Mouse (Mus musculus): ENCODE results near the gene Cc2d2b. TPM values are rescaled to one million over a fixed set of nuclear protein-coding genes. Genes with fewer than 3 reads are reported as not detected.

Cc2d2b gene
- total RNA-seq, 1 experiment from 2014 or later: 4.7 TPM

DNA sequence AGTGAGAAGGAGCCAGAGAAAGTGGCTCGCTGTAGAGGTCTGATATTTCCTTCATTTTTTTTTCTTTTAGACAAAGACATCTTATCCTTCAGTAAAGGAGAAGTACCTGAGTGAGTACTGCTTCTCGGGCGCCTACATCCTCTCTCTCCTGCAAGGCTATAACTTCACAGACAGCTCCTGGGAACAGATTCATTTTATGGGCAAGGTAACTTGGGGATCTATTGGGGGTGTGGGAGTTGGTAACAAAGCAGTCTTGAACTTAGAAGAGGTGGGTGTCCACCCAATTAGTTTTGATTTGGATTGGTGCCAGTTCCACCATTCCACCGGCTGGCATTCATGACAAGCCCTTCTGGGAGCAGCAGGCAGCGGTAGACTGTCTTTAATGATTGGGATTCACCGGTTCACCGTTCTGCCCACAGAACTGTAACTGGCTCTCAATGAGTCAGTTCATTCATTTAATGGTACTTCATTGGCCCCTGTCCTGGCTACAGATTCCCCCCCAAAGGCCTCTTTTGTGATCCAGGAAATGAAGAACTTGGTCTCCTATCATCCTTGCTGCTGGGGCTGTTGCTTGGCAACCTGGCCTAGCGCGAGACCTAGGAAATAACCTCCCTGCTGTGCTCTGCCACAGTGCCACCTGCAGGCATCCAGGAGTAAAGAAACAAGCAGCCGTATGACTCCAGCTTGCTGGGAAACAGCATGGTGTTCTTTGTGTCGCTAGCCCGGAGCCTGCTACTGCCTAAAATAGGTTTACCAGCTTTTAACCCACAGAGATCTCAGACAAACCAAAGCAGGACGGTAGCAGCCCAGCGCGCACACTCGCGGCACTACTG is 11.7 kb upstream of the Cc2d2b start:
- peak; percentile 97 to 98 for ATAC-seq (replicated peaks in 1 of 2; ENCODE audit: insufficient read depth in 1 of 2, low FRiP score in 2 of 2, low TSS enrichment in 1 of 2, low read depth in 1 of 2, poor library complexity in 2 of 2, severe bottlenecking in 2 of 2)

DNA sequence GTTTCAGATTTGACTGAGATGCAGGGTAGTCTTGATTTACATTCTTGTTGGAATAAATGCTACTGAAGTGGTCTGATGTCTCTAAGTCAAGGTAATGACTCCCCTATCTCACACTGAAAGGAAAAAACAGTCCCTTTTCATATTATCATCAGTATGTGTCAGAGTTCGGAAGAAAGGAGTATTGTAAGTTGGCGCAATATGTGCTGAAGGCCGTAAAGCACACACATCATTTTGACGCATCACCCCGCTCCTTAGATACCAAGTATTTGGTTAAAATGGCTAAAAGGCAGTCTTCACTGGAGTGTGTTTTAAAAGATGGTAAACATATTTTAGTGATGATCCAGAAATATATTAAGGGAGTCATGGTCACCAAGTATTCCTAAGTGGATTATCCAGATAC is 10.9 kb upstream of the Cc2d2b start:
- no peak for ATAC-seq (replicated peaks in 1 of 2; ENCODE audit: insufficient read depth in 1 of 2, low FRiP score in 2 of 2, low TSS enrichment in 1 of 2, low read depth in 1 of 2, poor library complexity in 2 of 2, severe bottlenecking in 2 of 2)

DNA sequence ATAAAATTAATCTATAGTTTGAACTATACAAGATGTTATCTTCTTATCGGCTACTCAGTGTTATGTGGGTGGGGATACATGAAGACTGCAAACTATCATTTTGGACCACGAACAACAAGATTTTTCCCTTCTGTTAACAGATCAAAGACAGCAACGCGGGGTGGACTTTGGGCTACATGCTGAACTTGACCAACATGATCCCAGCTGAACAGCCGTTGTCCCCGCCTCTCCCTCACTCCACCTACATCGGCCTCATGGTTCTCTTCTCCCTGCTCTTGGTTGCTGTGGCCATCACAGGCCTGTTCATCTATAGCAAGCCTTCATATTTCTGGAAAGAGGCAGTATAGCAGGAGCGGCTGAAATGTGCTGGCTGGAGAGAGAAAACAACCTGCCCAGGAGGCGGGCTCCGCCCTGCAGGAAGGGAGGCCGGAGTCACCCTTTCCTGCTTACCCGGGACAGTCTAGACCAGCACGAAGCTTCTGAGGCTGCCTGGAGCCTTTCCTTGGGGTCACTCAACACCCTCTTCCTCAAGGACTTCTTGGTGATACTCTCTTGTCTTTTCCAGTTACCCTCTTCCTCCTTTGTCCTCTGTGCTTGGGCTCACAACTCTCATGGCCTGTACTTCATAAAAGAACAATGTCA is 9.7 kb upstream of the Cc2d2b start:
- no peak for ATAC-seq (replicated peaks in 1 of 2; ENCODE audit: insufficient read depth in 1 of 2, low FRiP score in 2 of 2, low TSS enrichment in 1 of 2, low read depth in 1 of 2, poor library complexity in 2 of 2, severe bottlenecking in 2 of 2)

DNA sequence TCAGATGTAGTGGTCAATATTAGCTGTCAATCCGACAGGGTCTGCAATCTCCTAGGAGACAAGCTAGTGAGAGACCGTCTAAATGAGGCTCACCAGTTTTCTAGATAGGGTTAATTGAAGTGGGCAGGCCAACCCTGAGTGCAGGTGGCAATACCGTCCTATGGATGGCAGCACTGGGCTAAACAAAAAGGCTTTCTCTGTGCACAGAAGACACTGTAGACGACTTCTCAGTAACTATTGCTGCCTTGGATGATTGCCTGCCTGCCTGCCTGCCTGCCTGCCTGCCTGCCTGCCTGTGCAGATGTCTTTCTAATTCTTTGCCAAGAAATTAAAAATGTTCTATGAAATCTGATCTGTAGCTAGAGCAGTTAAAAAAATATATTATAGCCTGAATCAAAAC is 1.9 kb upstream of the Cc2d2b start:
- ATAC-seq (replicated peaks in 1 of 2; ENCODE audit: insufficient read depth in 1 of 2, low FRiP score in 2 of 2, low TSS enrichment in 1 of 2, low read depth in 1 of 2, poor library complexity in 2 of 2, severe bottlenecking in 2 of 2): no peak

DNA sequence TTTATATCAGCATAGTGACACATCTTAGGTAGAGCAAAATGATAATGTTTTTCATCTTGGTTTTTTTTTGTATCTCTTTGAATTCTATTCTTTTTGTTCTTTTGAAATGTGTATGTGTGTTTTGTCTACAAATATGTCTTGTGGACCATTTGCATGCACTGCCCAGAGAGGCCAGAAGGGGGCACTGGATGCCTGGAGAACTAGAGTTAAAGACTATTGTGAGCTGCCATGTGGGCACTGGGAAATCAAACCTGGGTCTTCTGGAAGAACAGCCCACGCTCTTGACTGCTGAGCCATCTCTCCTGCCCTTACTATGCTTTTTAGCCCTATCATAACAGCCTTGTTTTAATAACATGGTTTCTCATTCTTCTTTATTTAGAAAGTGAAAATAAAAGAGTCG is 5.8 kb downstream of the Cc2d2b start:
- peak; percentile 62 to 71; a peak in 3 of 4 replicates for ATAC-seq (replicated peaks in 1 of 2; ENCODE audit: insufficient read depth in 1 of 2, low FRiP score in 2 of 2, low TSS enrichment in 1 of 2, low read depth in 1 of 2, poor library complexity in 2 of 2, severe bottlenecking in 2 of 2)

DNA sequence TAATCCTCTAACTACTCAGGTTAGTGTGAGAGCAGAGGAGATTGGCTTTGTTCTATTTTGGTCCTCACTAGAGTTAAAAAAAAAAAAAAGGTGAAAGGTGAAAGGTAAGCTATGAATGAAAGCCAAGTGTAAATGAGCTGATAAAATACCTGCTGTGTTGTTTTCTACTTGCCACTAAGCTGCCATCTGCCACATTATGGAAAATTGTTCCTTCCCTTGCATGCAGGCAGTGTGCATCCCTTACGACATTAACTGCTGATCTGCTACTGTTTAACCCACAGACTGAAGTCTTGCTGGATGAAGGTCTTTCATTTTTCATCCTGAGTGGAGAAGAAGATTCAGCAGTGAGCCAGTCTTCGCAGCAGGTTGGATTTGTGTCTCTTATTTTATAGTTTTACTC is 11.5 kb downstream of the Cc2d2b start:
- no peak for ATAC-seq (replicated peaks in 1 of 2; ENCODE audit: insufficient read depth in 1 of 2, low FRiP score in 2 of 2, low TSS enrichment in 1 of 2, low read depth in 1 of 2, poor library complexity in 2 of 2, severe bottlenecking in 2 of 2)

DNA sequence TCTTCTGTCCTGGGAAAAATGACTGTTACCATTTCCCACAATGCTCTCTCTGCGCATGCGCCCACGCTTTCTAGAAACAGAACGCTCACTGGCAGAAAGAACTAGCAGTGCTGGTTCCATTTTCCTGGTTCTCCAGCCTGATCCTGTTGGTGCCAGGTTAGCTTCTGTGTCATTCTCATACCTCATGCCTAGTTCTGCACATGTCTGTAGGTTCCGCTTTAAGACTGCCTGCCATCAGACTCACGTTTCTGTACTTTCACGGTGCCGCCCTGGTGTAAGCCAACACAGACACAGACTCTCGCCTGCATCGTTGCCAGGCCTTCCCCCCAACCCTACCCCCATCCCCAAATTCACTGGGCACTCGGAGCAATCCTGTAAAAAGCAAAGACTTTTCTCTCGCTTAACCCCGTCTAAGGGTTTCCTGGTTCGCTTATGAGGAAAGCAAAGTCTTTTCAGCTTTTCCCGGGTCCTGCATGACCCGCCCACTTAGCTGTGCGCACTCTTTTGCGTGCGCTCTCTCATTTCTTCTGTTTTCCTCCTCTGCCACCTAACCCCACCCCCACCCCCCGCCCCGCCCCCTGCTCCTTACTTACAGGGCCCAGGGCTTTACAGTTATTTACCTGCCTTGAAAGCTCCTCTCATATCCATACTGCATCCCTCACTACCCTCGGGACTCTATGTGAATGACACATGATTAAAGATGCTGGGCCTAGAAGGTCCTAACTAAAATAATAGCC is 13.6 kb downstream of the Cc2d2b start:
- ATAC-seq (replicated peaks in 1 of 2; ENCODE audit: insufficient read depth in 1 of 2, low FRiP score in 2 of 2, low TSS enrichment in 1 of 2, low read depth in 1 of 2, poor library complexity in 2 of 2, severe bottlenecking in 2 of 2): peak in 1 of 2 experiments; percentile 32; a peak in 1 of 4 replicates

DNA sequence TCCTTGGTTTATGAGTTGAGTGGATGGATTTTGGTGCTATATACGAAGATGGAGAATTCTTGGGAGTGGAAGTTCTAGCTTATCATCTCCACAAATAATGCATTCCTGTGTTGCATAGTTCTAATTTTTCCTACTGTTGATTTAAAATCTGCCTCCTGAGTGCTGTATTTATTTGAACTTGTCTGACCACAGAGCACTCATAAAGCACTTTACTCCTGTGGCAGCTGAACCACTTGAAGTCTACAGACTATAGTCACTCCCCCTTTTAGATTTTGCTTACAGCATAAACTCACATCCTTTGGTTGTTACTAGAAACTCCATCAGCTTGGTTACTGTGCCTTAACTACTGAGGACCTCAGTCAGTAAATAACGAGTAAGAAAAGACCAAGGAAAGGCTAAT is 18.6 kb downstream of the Cc2d2b start:
- ATAC-seq (replicated peaks in 1 of 2; ENCODE audit: insufficient read depth in 1 of 2, low FRiP score in 2 of 2, low TSS enrichment in 1 of 2, low read depth in 1 of 2, poor library complexity in 2 of 2, severe bottlenecking in 2 of 2): no peak

DNA sequence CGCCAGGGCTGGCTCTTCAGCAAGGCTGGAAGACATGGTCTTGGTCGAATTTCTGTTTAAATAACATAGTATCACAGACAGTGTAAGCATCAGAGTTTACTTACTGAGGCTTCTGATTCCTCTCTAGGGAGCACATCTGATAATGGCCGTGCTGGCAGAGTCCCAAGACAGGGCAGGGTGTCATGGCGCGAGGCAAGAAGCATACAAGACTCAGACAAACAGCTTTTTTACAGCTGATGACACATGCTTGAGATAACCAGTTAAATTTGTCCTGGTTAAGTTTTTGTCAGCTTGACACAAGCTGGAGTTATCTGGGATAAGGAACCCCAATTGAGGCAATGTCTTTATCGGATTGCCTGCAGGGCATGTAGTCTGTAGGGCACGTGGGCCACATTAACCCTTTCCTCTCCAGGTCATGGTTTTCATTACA is 20.8 kb downstream of the Cc2d2b start:
- ATAC-seq (replicated peaks in 1 of 2; ENCODE audit: insufficient read depth in 1 of 2, low FRiP score in 2 of 2, low TSS enrichment in 1 of 2, low read depth in 1 of 2, poor library complexity in 2 of 2, severe bottlenecking in 2 of 2): no peak

DNA sequence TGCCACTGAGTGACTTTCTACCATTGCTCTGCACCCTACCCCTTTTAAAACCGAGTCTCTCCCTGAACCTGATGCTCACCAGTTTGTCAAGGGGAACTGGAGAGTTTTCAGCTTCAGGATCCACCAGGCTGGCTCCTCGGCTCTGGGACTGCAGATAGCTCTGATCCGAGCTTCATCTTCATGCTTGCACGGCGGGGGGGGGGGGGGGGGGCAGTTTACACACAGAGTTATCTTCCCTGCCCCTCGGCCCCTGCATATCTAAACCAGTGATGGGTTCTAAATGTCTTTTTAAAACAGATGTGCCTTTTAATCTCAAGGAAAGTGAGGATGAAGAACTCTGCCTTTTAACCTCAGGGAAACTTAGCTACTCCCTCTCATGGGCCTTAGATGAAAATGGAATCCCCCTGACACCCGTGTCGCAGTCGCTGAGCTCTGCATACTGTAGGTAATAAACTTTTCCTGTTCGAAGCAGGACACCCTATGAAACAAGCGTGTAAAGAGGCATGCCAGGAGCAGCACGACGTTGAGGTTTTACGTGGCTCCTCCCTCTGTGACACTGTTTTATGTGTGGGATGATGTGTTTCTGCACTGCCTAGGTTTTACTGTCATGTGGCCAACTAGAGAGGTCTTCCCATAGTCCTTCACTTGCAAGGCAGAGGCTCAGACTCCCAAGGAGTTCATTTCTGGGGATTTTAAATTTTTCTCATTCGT is 39.6 kb downstream of the Cc2d2b start:
- ATAC-seq (replicated peaks in 1 of 2; ENCODE audit: insufficient read depth in 1 of 2, low FRiP score in 2 of 2, low TSS enrichment in 1 of 2, low read depth in 1 of 2, poor library complexity in 2 of 2, severe bottlenecking in 2 of 2): 0 out of 4 replicates have a peak, but pooled peaks of 1 of the 2 experiments have one; percentile 17

DNA sequence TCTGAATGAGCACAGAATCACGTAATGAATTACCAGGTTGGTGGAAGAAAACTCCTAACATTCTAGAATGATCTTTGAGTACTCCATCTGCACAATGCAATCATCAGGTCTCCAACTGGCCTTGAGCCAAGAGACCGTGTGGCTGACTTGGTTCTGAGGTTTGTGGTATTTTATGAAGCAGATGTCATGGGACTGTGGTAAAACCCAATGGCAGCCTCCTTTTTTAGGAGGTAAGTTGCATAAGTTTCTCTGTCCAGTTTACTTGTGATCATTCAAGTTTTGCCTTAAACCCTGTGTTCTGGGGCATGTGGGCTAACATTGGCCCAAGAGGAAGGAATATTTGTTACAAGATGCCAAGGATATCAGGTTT is 40.1 kb downstream of the Cc2d2b start:
- ATAC-seq (replicated peaks in 1 of 2; ENCODE audit: insufficient read depth in 1 of 2, low FRiP score in 2 of 2, low TSS enrichment in 1 of 2, low read depth in 1 of 2, poor library complexity in 2 of 2, severe bottlenecking in 2 of 2): peak; percentile 46 to 80

DNA sequence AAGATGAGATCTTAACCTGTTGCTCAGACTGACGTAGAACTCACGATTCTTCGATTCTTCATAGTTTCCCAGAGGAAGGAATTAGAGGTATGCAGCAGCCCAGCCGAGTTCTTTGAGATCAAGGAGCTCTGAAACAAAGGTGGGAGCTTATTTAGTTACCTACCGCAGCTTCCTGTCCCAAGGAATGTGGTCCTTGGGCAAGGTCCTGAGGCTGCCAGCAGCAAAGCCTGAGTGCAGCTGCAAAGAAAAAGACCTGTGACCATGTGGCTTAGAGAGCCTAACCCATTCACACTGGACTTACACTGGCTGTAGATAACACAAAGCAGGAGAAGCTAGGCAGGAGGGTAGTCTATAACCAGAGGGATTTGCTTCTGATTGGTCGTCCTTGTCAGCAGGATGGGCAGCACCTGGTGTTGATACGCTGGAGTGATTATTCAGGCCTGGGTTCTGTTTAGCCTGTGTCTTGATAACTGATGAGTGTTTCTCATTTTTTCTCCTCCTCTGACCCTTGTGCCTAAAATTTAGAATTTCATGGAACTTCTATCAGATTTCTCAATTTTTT is 56.7 kb downstream of the Cc2d2b start:
- no peak for ATAC-seq (replicated peaks in 1 of 2; ENCODE audit: insufficient read depth in 1 of 2, low FRiP score in 2 of 2, low TSS enrichment in 1 of 2, low read depth in 1 of 2, poor library complexity in 2 of 2, severe bottlenecking in 2 of 2)

DNA sequence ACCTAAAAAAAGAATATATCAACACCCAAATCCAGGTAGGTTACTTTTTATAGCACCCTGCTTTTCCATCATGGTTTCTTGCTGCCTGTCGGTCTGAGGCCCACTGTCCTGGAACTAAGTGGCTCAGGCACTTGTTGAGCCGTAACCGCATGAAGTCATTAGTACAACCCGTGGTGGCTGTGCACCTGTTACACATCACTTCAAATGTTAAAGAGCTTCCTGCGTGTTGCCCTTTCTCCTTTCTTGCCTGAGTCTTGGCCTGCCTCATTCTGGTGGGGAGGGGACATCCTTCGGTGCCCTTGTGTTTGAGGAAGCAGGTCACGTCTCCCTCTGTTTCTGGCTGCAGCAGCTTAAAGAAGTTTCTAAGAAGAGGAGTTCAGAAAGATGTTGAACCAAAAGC is 61.3 kb downstream of the Cc2d2b start:
- peak; percentile 88 to 91 for ATAC-seq (replicated peaks in 1 of 2; ENCODE audit: insufficient read depth in 1 of 2, low FRiP score in 2 of 2, low TSS enrichment in 1 of 2, low read depth in 1 of 2, poor library complexity in 2 of 2, severe bottlenecking in 2 of 2)

DNA sequence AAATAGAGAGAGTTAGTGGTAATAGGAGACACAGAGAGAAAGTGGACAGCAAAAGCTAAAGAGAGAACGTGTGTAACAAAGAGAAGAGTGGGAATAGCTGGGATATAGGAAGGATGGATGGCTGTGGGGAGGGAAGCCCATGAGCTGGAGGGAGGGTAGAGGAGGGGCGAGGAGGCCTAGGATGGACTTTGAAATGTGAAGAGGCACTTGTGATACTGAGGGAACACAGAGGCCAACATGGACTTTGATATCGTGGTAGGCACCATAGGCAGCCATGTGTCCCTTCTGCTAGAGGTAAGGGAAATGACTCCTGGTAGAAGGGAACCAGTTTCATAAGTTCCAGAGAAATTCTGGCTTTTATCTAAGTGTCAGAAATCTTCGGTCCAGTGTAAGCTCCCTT is 63.3 kb downstream of the Cc2d2b start:
- no peak for ATAC-seq (replicated peaks in 1 of 2; ENCODE audit: insufficient read depth in 1 of 2, low FRiP score in 2 of 2, low TSS enrichment in 1 of 2, low read depth in 1 of 2, poor library complexity in 2 of 2, severe bottlenecking in 2 of 2)

DNA sequence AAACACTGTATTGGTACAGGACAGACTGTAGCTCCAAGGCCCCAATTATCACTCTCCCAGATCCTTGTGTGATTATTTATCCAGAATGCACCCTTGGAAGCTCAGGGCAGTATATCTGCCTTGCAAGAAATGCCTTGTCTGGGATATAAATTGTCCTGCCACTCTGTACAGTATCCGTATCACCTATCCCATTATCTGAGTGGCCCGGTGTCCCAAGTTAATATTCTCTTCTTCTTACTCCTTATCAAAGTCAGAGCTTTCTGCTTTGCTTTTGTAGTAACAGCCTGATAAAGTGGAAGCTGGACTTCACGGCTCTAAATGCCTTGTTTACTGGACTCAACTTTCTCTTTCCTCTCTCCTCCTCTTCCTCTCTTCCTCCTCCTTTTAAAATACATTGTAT is 64.2 kb downstream of the Cc2d2b start:
- no peak for ATAC-seq (replicated peaks in 1 of 2; ENCODE audit: insufficient read depth in 1 of 2, low FRiP score in 2 of 2, low TSS enrichment in 1 of 2, low read depth in 1 of 2, poor library complexity in 2 of 2, severe bottlenecking in 2 of 2)

DNA sequence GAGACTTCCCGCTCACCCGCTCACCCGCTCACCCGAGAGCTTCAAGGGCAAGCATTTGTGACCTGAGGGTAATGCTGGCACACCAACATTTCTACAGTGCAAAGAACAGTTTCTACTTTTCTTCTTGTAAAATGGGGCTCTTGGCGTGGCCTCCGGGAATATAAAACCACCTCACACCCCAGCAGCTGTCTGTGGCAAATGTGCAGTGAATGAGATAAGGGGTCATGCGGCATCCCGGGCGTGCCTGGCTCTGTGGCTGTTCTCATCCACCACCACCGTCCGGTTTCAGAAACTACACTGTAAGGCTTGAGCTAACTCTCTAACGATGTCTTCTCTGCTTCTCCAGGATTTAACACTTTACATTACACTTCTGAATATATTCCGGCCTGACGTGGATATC is 64.8 kb downstream of the Cc2d2b start:
- peak; percentile 80 to 93 for ATAC-seq (replicated peaks in 1 of 2; ENCODE audit: insufficient read depth in 1 of 2, low FRiP score in 2 of 2, low TSS enrichment in 1 of 2, low read depth in 1 of 2, poor library complexity in 2 of 2, severe bottlenecking in 2 of 2)

DNA sequence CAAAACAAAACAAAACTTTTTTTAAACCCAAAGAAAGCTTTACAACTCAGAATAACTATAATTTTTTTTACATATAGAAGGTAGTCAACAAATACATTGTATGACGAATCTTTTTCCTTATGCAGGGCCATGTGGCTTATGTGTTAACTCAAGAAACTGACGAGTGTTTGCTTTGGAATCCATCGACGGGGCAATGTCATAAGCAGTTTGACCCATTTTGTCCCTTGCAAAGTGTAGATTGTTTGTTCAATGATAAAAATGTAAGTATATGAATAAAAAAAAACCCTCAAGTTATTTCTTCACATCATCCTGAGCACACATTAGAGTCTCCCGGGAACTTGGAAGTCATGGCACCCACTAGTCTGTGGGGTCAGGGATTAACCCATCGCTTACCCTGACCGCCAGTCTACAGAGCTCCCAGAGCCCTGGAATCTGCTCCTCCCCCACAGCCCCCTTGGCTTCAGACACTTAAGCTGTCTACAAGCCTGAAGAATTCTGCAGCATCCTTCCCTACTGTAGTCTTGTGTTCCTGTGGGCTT is 67.2 kb downstream of the Cc2d2b start:
- ATAC-seq (replicated peaks in 1 of 2; ENCODE audit: insufficient read depth in 1 of 2, low FRiP score in 2 of 2, low TSS enrichment in 1 of 2, low read depth in 1 of 2, poor library complexity in 2 of 2, severe bottlenecking in 2 of 2): no peak
